Mouse (Mus musculus) left cerebral cortex, adult 9 months (tissue): ENCODE results near the gene Per1.

Experiments
- DNase-seq, 2 experiments: peaks; one replicate each; pipeline ENCODE4 v3.0.0; 2022; ENCODE audit warnings: low spot score in 2 of 2

Gene Per1

GRCm38 (mm10) chr11:69094697-69095429 lies at the start of gene Per1:
Per1 (plus strand) TSS chr11:69095217.
- DNase-seq, result peak; percentile 100

DNA sequence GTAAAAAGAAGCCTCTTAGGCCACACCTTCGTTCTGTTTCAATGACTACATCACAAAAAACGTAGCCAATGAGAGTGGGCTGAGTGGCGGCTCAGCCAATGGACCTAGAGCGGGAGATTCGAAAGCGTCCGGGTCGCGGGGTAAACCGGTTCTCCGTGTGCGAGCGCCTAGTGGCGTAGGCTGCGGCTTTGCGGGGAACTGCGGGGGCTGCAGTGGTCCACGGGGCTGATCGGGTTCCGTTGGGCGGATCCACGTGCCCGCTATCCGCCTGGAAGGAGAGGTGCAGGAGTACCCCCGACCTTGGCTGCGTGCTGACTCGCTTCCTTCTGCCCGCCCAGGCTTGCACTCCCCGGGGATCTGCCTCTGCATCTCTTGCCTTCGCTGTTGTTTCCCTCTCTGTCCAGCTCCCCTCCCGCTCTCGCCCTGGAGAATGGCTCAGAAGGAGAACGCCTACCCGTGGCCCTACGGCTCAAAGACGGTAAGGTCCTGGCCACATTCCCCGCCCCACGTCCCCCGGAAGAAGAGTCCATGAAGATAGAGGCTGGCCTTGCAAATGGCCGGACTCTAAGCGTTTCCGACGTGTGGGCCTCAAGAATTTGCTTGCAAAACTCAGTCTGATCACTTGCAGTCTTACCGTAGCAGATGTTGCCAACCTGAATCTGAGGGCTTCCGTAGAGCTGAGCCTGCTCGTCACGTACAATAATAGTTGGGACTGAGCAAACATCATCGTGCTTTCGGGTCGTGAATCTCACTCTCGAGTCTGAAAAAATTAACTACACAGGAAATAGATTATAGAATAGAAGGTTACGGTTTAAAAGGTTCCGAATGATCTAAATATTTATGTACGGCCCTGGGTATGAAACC lies 49.3 kb upstream of the Per1 start, which contains the start of gene Aurkb:
Gene Aurkb (plus strand): TSS at position 117 of the 864 bp plus-strand sequence.
- DNase-seq, result peak in 1 of 2 experiments; percentile 47

- no peak for DNase-seq
Measured at GRCm38 (mm10) chr11:69046395-69046774, 48.6 kb upstream of the Per1 start.

DNA sequence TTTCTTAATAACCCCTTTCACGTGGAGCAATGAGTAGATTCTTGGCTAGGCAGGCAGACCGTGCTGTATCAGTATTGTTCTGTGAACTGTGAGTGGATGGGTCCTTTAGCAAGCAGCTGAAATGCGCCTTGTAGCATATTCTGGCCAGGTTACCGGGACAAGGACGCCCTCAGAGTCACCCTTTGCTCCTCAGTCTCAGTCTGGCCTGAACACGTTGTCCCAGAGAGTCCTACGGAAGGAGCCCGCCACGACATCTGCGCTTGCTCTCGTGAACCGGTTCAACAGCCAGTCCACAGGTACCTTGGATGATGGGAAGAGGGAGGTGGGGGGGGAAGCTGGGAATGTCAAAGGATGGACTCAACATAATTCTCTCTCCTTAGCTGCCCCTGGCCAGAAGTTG lies 47.4 kb upstream of the Per1 start:
- no peak for DNase-seq

DNA sequence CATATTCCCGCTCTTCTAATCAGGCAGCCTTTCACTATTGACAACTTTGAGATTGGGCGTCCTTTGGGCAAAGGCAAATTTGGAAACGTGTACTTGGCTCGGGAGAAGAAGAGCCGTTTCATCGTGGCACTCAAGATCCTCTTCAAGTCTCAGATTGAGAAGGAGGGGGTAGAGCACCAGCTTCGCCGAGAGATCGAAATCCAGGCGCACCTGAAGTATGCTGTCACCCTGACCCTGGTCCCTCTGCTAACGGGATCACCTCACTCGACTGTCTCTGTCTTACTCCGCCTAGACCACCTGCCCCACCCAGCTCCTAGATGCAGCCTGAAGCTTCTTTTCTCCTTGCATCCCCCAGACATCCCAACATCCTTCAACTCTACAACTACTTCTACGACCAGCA lies 46.9 kb upstream of the Per1 start:
- DNase-seq, result no peak

GRCm38 (mm10) chr11:69050748-69051147 lies 44.3 kb upstream of the Per1 start:
- no peak for DNase-seq

DNA sequence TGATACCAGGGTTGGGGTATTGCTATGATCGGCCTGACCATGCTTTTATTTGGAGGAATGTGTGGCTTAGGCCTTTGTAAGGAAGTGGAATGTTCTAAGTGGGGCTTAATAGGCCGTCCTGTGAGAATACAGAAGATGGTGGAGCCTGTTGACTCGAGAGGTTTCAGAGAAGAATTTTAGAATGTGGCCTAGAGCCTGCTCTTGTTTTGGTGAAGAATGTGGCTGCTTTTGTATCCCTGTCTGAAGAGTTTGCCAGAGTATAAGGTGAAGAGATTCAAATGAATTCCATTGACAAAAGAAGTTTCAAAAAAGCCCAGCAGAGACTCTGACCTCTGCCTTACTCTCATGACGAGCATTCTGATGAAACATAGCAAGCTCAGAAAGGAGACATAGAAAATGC lies 43.2 kb upstream of the Per1 start:
- DNase-seq, result no peak

DNA sequence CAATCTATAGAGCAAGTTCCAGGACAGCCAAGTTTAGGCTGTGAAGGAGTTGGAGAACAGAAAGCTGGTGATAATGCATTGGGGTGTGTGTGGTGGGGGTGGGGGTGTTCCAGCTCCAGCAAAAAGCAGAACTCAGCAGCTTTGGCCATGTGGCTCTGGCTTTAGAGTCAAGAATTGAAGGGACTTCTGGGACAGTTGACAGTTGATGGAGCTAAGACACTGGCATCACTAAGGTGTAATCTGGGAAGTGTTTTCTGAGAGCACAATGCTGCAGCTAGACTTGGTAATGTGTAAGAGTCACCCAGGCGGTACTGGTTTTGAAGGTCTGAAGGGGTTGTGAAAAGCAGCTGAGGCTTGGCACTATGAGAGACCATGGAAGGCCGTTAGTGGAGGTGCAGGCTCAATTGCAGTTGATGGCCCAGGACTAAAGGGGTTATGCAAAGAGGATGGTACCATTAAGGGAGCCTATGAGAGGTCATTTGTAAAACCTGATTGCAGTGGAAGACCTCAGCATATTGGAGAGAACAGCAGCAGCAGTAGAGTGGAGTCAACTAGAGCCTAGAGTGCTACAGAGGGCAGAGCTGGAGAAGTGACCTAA lies 42.1 kb upstream of the Per1 start:
- DNase-seq, result no peak

- no peak for DNase-seq
Measured at GRCm38 (mm10) chr11:69053848-69054247, 41.2 kb upstream of the Per1 start.

GRCm38 (mm10) chr11:69058265-69058664 lies 36.8 kb upstream of the Per1 start:
- no peak for DNase-seq

- DNase-seq, result no peak
Measured at GRCm38 (mm10) chr11:69058729-69059356, 36.2 kb upstream of the Per1 start.

DNA sequence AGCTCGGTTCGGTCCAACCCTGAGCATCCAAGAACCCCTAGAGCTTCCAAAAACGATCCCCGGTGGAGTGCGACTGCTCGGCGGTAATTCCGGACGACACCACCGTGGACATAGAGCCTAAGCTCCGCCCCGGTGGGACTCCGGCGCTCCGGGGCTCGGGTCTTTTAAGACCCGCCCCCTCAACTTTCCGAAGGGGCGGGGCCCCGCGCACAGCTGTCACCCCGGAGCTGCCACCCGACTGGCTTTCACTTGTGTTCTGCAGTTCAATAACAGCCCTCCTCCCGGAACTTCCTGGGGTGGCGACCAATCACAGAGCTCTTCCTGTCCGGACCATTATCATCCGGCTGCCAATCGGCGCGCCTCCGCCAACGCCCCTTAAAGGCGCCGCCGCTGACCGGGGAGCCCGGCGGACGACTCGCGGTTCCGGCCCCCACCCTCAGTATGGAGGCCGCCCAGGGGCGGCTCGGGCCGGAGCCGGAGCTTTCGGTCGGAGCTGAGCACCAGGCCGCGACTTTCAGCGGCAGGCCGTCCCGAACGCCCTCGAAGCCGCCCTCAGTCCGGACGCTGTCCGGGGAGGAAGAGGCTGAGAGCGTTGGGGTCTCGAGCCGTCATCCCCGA lies 35.6 kb upstream of the Per1 start, which contains the start of gene Borcs6:
Gene Borcs6 (plus strand): TSS at position 361 of the 618 bp plus-strand sequence.
- peak; percentile 97 to 98 for DNase-seq

DNA sequence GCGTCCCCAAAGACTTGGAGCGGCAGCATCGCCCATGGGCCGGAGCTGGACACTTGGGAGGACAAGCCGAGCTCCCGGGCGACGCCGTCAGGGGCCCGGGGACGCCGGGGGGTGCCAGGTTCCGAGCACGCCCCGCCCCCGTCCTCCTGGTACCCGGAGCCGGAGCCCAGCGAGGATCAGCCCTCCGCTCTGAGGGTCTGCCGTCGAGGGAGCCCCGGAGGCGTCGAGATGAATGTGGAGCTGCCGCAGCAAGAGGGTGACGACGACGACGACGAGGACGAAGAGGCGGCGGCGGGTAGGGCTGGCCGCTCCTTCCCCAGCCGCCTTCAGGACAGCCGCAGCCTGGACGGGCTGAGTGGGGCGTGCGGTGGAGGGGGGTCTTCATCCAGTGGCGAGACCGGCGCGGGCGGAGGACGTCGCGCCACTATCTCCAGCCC lies 35.0 kb upstream of the Per1 start:
- peak in 1 of 2 experiments; percentile 55 for DNase-seq

GRCm38 (mm10) chr11:69060448-69061254 lies 34.4 kb upstream of the Per1 start:
- DNase-seq, result no peak

GRCm38 (mm10) chr11:69061255-69061912 lies 33.6 kb upstream of the Per1 start:
- DNase-seq, result no peak

GRCm38 (mm10) chr11:69062194-69062760 lies 32.7 kb upstream of the Per1 start:
- DNase-seq, result peak in 1 of 2 experiments; percentile 88

- peak in 1 of 2 experiments; percentile 98 for DNase-seq
Measured at GRCm38 (mm10) chr11:69062761-69063224, 32.2 kb upstream of the Per1 start.

DNA sequence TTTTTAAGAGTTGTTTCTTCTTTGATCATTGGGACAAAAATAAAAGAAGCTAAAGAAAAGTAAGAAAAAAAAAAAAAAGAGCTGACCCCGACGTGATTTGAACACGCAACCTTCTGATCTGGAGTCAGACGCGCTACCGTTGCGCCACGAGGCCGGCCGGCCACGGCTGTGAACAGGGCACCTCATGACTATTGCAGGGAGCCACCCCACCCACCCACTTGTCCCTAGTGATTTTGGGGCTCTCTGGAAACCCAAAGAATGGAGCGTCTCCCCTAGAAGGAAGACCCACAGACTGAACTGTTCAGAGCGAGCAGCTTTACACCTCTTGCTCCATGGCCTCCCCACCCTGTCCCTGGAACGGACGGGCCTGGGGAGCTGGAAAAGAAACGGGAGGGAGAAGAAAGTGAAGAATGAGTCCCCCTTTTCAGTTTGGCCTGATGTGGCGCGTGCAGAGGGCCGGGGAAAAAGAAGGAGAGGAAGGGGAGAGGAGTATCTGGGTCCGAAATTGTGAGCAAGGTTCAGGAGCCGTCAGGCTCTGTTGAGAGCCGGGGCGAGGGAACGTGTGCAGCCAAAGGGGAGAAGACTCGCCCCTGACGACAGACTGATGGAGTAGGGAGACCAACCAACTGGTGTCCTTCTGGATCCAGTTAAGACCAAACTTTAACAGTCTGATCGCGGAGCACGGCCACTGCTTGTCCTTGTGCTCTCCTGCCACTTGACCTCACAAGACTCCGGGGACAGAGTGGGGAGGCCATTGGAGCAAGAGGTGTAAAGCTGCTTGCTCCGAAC lies 31.4 kb upstream of the Per1 start:
- DNase-seq, result peak in 1 of 2 experiments; percentile 62
